Mouse (Mus musculus) CD8-positive naive resting alpha-beta T cell, adult 2 months (primary cell): Measurements from ENCODE around the gene Gm7903.
"Not testable (repeated sequence)": the region's sequence is repeated elsewhere in the genome, so short reads cannot be mapped to it uniquely, and the experiment has no call there.

Source experiments
- DNase-seq, 2 experiments: peaks; one replicate each; pipeline ENCODE4 v3.0.0; 2022; ENCODE audit warnings: low read depth in 2 of 2, low spot score in 2 of 2

Gm7903 gene

GRCm38 (mm10) chrX:135433535-135433934, at the start of gene Gm7903:
Gene Gm7903, plus strand, starts transcription at chrX:135433835.
- not testable (repeated sequence) for DNase-seq

- DNase-seq: not testable (repeated sequence)
Measured at GRCm38 (mm10) chrX:135403578-135403977, 30.1 kb upstream of the Gm7903 start.

- not testable (repeated sequence) for DNase-seq
Measured at GRCm38 (mm10) chrX:135421203-135421602, 12.4 kb upstream of the Gm7903 start.

GRCm38 (mm10) chrX:135421824-135422223, 11.8 kb upstream of the Gm7903 start:
- not testable (repeated sequence) for DNase-seq

GRCm38 (mm10) chrX:135422473-135422872, 11.2 kb upstream of the Gm7903 start:
- not testable (repeated sequence) for DNase-seq

DNA sequence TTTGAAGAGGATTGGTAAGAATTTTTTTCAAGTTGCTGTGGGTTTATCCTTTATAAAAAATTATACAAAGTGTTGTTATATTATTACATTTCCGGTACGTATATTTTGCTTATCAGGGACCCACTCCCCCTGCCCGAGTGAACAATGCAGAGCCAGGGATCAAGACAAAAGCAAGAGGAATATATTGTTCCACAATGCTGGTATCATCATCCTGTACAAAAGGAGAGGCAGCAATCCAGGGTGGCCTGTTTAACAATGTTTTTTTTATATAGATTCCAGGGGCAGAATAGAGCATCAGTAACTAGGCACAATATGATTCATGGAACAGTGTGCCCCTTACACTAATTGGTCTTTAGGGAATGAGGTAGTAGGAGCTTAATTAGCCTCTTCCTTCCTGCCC, 30.5 kb downstream of the Gm7903 start:
- DNase-seq: not testable (repeated sequence)

GRCm38 (mm10) chrX:135481902-135482301, 48.3 kb downstream of the Gm7903 start:
- DNase-seq: not testable (repeated sequence)

DNA sequence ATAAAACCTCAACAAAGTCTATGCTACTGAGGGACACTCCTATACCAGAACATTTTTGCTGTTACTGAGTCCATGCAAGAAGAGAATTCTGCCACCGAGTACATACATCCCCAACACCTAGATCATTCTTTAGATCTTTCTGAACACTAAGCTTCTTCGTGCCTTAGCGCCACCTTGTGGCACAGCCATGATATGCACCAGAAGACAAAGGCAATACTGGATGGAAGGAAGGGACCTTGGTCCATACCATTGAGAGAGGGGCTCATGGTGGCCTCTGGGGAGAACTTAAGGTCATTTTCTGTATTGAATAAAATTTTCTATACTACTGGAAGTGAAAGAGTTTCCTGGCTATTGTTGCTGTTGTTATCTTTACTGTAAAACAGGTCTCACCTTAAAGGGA, 49.5 kb downstream of the Gm7903 start:
- DNase-seq: not testable (repeated sequence)
